Mouse (Mus musculus): ENCODE results near the gene Tle6. TPM values are rescaled to one million over a fixed set of nuclear protein-coding genes. Genes with fewer than 3 reads are reported as not detected.

The Tle6 gene
- polyA plus RNA-seq, 1 experiment = 21.2 TPM

DNA sequence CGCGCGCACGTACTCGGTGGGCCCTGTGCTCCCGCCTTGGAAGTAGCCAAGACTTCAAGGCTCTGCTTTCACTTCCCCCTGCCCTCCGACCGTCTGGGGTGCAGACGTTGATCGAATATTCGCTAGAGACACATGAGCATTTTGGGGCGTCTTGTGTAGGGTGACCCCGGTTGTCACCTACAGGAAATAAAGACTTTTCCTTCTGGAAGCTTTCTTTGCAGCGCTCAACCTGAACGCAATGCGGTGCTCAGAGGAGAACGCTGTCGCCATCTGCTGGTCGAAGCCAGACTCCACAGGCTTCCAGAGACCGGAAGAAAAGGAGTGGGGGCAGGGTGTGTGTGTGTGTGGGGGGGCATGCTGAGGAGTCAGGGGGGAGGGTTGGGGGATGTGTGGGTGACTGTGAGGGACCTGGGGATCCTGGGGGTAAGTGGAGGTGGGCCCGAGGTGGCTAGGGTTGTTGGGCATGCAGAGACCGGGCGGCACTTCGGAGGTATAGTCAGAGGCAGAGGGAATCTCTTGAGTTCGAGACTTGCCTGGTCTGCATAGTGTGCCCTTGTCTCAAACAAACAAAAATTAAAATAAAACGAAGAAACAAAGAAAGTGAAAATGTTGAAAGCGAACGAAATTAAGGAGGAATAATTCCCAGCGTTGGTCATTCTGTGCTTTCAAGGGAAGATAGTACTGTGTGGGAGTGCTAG, 4.2 kb upstream of the Tle6 start:
- H3K4me1 ChIP-seq (ENCODE audit: control insufficient read depth, insufficient read depth, low read length) = peaks cover 6% of the 10 kb centered on the region

DNA sequence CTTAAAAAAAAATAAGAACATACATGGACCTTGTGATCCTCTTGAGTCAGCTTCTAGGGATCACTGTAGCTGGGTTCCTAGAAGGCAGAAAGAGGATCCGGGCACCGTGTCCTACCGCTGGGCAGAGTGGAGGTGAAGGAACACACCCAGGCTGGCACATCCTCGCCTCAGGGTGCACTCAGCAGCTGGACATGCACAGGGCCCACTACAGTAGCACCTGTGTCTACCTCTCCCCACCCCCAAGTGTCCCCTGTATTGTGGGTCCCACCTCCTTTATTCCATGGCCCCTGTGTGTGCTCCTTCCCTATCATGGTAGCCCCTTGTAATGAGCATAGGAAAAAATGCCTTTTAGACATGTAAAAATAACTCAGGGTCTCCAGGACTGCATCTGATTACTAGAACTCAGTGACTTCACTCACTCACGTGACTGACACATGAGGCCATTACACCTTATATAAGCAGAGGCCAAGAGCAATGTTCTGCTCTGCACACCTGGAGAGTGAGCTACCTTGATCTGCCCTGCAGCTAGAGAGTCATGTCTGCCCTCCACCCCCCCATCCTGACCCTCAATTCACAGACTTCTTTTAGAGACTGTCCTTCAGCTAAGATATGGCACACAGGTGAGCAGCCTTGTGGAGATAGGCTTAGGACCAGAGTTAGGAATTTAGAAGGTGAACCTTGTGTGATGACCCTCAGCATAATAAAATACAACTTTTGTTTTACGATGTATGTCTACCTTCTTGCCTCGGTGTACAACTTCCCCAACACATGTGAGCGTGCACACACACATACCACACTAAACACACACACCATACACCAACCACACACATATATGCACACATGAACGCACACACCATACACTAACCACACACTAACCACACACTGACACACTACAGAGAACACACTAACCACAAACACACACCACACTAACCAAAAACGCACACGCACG, 3.4 kb upstream of the Tle6 start:
- no peak overlapping the region for H3K27ac ChIP-seq (ENCODE audit: insufficient read depth, low read length)
- H3K4me1 ChIP-seq (ENCODE audit: control insufficient read depth, insufficient read depth, low read length) = peaks cover 6% of the 10 kb centered on the region
- peak overlapping the region; percentile 9 for H3K4me3 ChIP-seq (ENCODE audit: insufficient read depth, low read length)
- TF ChIP-seq CTCF (IDR thresholded peaks at IDR 0.05; ENCODE audit: extremely low read depth, insufficient read depth, low read length) (no peak), POLR2A (IDR thresholded peaks at IDR 0.05; ENCODE audit: extremely low read depth, insufficient read depth, low read length) (no peak)

More for the DNA sequence above, 4.2 kb upstream of the Tle6 start:
- TF ChIP-seq POLR2A (IDR thresholded peaks at IDR 0.05; ENCODE audit: extremely low read depth, insufficient read depth, low read length) (no peak), CTCF (IDR thresholded peaks at IDR 0.05; ENCODE audit: extremely low read depth, insufficient read depth, low read length) (peak; percentile 91)
- Histone ChIP-seq H3K27ac (ENCODE audit: insufficient read depth, low read length) (no peak overlapping the region), H3K4me3 (ENCODE audit: insufficient read depth, low read length) (peak overlapping the region; percentile 29)

DNA sequence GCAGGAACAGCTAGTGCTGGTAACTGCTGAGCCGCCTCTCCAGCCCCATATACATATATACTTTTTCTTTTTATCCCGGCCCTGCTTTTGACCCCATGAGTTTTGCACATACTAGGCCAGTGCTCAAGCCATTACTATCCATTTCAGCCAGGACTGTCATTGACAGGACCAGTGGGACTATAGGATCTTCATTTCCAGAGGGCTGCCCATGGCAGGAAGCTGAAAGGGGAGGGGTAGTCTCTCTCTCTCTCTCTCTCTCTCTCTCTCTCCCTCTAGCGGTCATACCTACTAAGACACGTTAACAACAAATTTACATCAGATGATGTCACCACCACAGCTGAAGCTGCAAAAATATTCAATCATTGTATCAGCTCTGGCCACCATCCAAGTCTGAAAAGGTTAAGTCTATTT, 1.9 kb upstream of the Tle6 start:
- Histone ChIP-seq H3K4me3 (ENCODE audit: insufficient read depth, low read length) (no peak overlapping the region), H3K4me1 (ENCODE audit: control insufficient read depth, insufficient read depth, low read length) (peaks cover 6% of the 10 kb centered on the region), H3K27ac (ENCODE audit: insufficient read depth, low read length) (no peak overlapping the region)
- TF ChIP-seq POLR2A (IDR thresholded peaks at IDR 0.05; ENCODE audit: extremely low read depth, insufficient read depth, low read length) = no peak
- TF ChIP-seq CTCF (IDR thresholded peaks at IDR 0.05; ENCODE audit: extremely low read depth, insufficient read depth, low read length) = peak; percentile 47

DNA sequence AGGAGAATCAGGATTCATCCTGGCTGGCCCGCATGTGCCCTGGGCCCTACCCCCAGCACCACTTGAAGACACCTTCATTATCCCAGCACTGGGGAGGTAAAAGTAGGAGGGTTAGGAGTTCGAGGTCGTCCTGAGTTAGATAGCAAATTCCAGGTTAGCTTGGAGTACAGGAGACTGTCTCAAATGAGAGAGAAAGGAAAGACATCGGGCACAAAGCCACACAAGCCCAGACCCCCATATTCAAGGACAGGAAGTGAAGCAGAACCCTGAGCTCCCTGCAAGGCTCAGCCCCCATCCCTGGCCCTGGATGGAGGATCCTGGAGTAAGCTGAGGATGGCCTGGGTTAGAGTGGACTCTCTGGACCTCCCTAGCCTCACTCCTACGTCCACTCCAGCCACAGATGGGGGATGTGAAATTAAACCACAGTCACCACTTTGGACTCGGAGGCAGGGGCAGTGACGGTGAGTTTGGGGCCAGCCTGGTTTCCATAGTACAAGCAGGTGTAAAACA, 578 bp upstream of the Tle6 start:
- Histone ChIP-seq H3K4me3 (ENCODE audit: insufficient read depth, low read length) (peak overlapping the region; percentile 1; the same call in 1 of the 2 replicates), H3K27ac (ENCODE audit: insufficient read depth, low read length) (no peak overlapping the region), H3K4me1 (ENCODE audit: control insufficient read depth, insufficient read depth, low read length) (peaks cover 4% of the 10 kb centered on the region)
- TF ChIP-seq POLR2A (IDR thresholded peaks at IDR 0.05; ENCODE audit: extremely low read depth, insufficient read depth, low read length) = no peak
- TF ChIP-seq CTCF (IDR thresholded peaks at IDR 0.05; ENCODE audit: extremely low read depth, insufficient read depth, low read length) = no peak

DNA sequence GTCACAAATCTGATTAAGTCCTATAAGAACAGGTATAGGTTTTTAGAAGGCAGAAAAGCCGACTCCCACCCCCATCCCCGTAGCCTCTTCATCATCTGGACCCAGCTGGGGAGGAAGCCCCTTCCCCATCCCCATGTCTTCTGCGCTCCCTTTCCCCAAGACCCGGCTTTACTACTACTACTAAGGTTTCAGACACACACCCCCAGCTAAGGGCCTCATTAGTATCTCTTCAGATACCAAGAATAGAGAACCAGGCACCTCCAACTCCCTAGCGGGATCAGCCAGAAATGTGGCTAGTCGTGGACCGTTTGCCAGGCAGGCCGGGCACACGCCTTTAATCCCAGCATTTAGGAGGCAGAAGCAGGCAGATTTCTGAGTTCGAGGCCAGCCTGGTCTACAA, 777 bp downstream of the Tle6 start:
- Histone ChIP-seq H3K27ac (ENCODE audit: insufficient read depth, low read length) (no peak overlapping the region), H3K4me1 (ENCODE audit: control insufficient read depth, insufficient read depth, low read length) (peaks cover 5% of the 10 kb centered on the region), H3K4me3 (ENCODE audit: insufficient read depth, low read length) (no peak overlapping the region)
- TF ChIP-seq CTCF (IDR thresholded peaks at IDR 0.05; ENCODE audit: extremely low read depth, insufficient read depth, low read length) (no peak), POLR2A (IDR thresholded peaks at IDR 0.05; ENCODE audit: extremely low read depth, insufficient read depth, low read length) (no peak)

DNA sequence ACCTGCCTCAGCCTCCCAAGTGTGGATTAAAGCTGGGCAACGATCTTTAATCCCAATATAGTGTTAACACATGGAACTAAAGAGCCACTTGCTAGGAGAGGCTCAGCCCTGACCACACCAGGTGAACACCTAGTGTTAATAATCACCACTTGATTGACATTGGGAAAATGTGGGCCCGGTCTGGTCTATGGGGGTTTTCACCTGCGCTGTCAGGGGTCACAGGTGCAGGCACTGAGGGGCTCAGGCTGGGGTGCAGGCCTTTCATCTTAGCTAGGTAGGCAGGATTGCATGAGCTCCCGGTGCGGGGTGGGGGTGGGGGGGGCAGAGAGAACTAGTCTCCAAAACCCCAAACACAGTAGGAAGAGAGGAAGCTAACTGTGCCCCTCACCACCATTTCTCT, 1.2 kb downstream of the Tle6 start:
- H3K4me1 ChIP-seq (ENCODE audit: control insufficient read depth, insufficient read depth, low read length) = peaks cover 3% of the 10 kb centered on the region
- H3K27ac ChIP-seq (ENCODE audit: insufficient read depth, low read length) = no peak overlapping the region
- TF ChIP-seq CTCF (IDR thresholded peaks at IDR 0.05; ENCODE audit: extremely low read depth, insufficient read depth, low read length) (no peak), POLR2A (IDR thresholded peaks at IDR 0.05; ENCODE audit: extremely low read depth, insufficient read depth, low read length) (no peak)

DNA sequence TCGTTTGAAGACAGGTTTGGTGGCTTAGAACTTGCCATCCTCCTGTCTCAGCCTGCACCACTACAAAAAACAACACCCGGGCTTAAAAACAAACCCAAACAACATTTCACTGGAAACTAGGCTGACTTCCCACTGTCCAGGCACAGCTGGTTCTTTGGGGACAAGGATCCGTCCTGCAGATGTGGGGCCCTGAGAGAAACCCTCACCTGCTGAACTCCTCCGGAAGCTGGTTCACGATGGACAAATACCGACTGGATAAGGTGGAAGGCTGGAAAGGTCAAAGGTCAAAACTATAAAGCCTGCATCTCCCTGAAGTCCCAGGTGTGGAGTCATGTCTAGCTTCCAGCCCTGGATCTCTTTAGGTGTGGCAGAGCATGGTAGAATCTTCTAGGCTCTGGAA, 2.0 kb downstream of the Tle6 start:
- TF ChIP-seq CTCF (IDR thresholded peaks at IDR 0.05; ENCODE audit: extremely low read depth, insufficient read depth, low read length) = no peak
- TF ChIP-seq POLR2A (IDR thresholded peaks at IDR 0.05; ENCODE audit: extremely low read depth, insufficient read depth, low read length) = no peak
- Histone ChIP-seq H3K4me1 (ENCODE audit: control insufficient read depth, insufficient read depth, low read length) (peaks cover 3% of the 10 kb centered on the region), H3K4me3 (ENCODE audit: insufficient read depth, low read length) (no peak overlapping the region), H3K27ac (ENCODE audit: insufficient read depth, low read length) (no peak overlapping the region)

More for the DNA sequence above, 1.2 kb downstream of the Tle6 start:
- no peak overlapping the region for H3K4me3 ChIP-seq (ENCODE audit: insufficient read depth, low read length)

DNA sequence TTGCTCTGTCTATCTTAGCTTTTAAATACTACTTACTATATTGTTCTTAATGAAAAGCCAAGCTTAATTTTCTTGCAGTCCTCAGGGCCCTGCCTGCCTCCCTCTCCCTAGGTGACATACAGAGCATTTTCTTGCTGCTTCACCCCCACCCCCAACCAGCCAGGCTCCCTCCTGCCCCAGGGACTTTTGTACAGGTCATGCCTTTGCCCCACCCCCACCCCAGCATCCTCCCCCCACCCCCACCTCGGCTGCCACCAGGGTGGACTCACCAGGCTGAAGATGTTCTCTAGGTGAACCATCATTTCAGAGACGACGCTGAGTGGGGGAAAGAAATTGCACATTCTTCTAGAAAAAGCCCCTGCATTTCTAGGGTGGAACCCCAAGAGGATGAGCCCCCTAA, 2.5 kb downstream of the Tle6 start:
- Histone ChIP-seq H3K4me1 (ENCODE audit: control insufficient read depth, insufficient read depth, low read length) (peaks cover 3% of the 10 kb centered on the region), H3K27ac (ENCODE audit: insufficient read depth, low read length) (no peak overlapping the region), H3K4me3 (ENCODE audit: insufficient read depth, low read length) (no peak overlapping the region)
- TF ChIP-seq POLR2A (IDR thresholded peaks at IDR 0.05; ENCODE audit: extremely low read depth, insufficient read depth, low read length) (no peak), CTCF (IDR thresholded peaks at IDR 0.05; ENCODE audit: extremely low read depth, insufficient read depth, low read length) (no peak)

DNA sequence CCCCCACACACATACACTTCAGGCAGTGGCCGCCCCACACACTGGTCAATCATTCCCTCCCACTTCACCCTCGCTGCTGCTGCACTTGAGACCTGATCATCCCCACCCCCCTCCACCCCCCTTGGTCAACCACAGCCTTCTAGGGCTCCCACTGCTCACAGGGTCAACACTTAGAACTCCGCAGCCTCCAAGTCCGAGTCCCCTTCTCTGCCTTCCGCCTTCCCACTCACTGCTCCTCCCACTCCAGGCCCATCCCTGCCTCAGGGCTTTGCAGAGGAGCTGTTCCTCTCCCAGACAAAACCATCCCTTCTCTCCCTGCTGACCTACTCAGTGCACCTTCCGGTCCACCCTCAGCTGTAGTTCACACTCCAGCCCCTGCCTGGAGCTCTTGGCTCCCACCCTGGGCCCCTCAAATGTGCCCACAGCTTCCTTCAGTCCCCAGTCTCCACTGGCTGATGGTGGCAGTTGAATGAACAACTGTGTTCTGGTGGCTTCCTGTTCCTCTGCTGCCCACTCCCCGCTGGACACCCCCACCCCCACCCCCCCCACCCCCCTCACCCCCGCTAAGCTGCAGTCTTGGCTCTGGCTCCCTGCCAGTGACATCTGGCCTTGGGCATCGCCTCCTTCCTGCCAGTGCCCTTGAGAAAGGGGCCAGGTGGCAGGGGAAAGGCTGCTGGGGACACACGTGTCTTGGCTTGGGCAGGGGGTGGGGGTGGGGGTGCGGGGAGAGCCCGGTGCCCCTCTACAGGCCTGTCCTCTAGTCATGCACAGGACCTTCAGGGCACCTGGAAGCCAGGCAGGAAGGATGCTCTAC, 3.5 kb downstream of the Tle6 start:
- Histone ChIP-seq H3K4me3 (ENCODE audit: insufficient read depth, low read length) (peak overlapping the region; percentile 9; the same call in 1 of the 2 replicates), H3K4me1 (ENCODE audit: control insufficient read depth, insufficient read depth, low read length) (peaks cover 1% of the 10 kb centered on the region; the same call in 1 of the 2 replicates), H3K27ac (ENCODE audit: insufficient read depth, low read length) (no peak overlapping the region)
- TF ChIP-seq POLR2A (IDR thresholded peaks at IDR 0.05; ENCODE audit: extremely low read depth, insufficient read depth, low read length) (no peak), CTCF (IDR thresholded peaks at IDR 0.05; ENCODE audit: extremely low read depth, insufficient read depth, low read length) (no peak)

All from cortical plate, adult 2 months (tissue).